Mouse (Mus musculus) stomach, postnatal 0 days (tissue): ENCODE results near the gene Nod2. TPM values are rescaled to one million over a fixed set of nuclear protein-coding genes. Genes with fewer than 3 reads are reported as not detected.
A peak's percentile ranks its signal among the peaks of the same experiment; 100 is the strongest.

Experiments
- ATAC-seq: fragments of 200-750 bp; cut with Nextera tagmentation; 2 replicates; pipeline ENCODE4 v1.8.0; 2017; ENCODE audit not compliant: low FRiP score, low TSS enrichment
- DNase-seq: peaks from one replicate; pipeline ENCODE4 v3.0.0-alpha.2; 2016; ENCODE audit warnings: low spot score
- H3K27ac ChIP-seq: fragments of 300-500 bp; sonication (generic); replicated peaks from 2 replicates; pipeline ENCODE4 v1.5.1; 2014; ENCODE audit warnings: mild to moderate bottlenecking, control low read depth
- H3K27me3 ChIP-seq: fragments of 300-500 bp; sonication (generic); 2 replicates; pipeline ENCODE4 v1.6.1; 2014; ENCODE audit warnings: low read length; ENCODE audit not compliant: control insufficient read depth, insufficient read depth
- H3K36me3 ChIP-seq: fragments of 300-500 bp; sonication (generic); 2 replicates; pipeline ENCODE4 v1.6.1; 2014; ENCODE audit warnings: low read length, mixed read lengths; ENCODE audit not compliant: control insufficient read depth, insufficient read depth
- H3K4me1 ChIP-seq: fragments of 300-500 bp; sonication (generic); replicated peaks from 2 replicates; pipeline ENCODE4 v1.6.1; 2014; ENCODE audit warnings: antibody characterized with exemption; ENCODE audit not compliant: control insufficient read depth, insufficient read depth
- H3K4me2 ChIP-seq: fragments of 300-500 bp; sonication (generic); replicated peaks from 2 replicates; pipeline ENCODE4 v1.6.1; 2014; ENCODE audit warnings: low read depth, mild to moderate bottlenecking, control low read depth, moderate library complexity
- H3K4me3 ChIP-seq: fragments of 300-500 bp; sonication (generic); 2 replicates; pipeline ENCODE4 v1.5.1; 2014; ENCODE audit warnings: low read depth, low read length, control low read depth
- H3K9ac ChIP-seq: fragments of 300-500 bp; sonication (generic); 2 replicates; pipeline ENCODE4 v1.6.1; 2014; ENCODE audit warnings: mild to moderate bottlenecking, low read length, control low read depth, mixed read lengths
- H3K9me3 ChIP-seq: fragments of 300-500 bp; sonication (generic); 2 replicates; pipeline ENCODE4 v1.6.1; 2016; ENCODE audit warnings: low read length; ENCODE audit not compliant: control insufficient read depth
- CTCF ChIP-seq: IDR thresholded peaks from 2 replicates; pipeline ENCODE4 v1.5.1; 2016; ENCODE audit warnings: antibody characterized with exemption, low read depth, mild to moderate bottlenecking, moderate library complexity
- EP300 ChIP-seq: optimal IDR thresholded peaks from 2 replicates; pipeline ENCODE3; 2016; ENCODE audit warnings: antibody characterized with exemption
- WGBS: fragments of 180-500 bp; shearing (Covaris S2); extraction: QIAGEN DNeasy Blood & Tissue Kit; methylation state at CpG from one replicate; pipeline ENCODE4 v1.1.7; 2014; 5-methylcytosine and 5-hydroxymethylcytosine counted together
- polyA plus RNA-seq: library from polyadenylated mRNA; unstranded; fragments of >200 nt; fragmentation: Nextera tagmentation; extraction: Ambion mirVana; gene quantifications from 2 replicates; pipeline ENCODE4 v1.2.1, GENCODE M21; 2015

The Nod2 gene
- polyA plus RNA-seq, 1 experiment from 2014 or later, result 0.12 TPM

DNA sequence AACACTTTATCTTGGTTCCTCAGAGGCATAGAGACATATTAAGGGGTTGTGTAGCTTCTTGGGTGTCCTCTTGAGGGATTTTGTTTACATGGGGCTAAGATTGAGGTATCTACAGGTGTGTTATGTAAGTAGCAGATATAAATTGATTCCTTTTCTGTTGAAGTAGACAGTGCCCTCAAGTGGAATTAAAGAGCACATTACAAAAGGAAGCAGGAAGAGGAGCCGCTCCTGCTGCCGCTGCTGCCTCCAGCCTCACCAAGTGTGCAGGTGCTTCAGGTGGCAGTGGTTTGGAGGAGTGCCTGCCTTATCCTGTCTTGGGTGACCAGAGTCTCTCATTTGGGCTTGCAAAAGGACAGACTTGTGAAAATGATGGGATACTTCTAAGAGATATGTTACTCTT, 54.5 kb downstream of the Nod2 start:
- DNase-seq, result no peak
- TF ChIP-seq CTCF (peak; percentile 72), EP300 (no peak)
- H3K9me3 ChIP-seq, result no peaks in the 10 kb centered on the region
- ATAC-seq, result no peak
- H3K4me3 ChIP-seq, result no peak overlapping the region
- no peak overlapping the region for H3K9ac ChIP-seq
- 29% methylated on average over 2 of the region's 2 CpGs for whole genome bisulfite sequencing
- H3K4me2 ChIP-seq, result no peak overlapping the region
- no peak overlapping the region for H3K27ac ChIP-seq
- no peaks in the 10 kb centered on the region for H3K4me1 ChIP-seq
- H3K36me3 ChIP-seq, result no peaks in the 10 kb centered on the region
- H3K27me3 ChIP-seq, result no peaks in the 10 kb centered on the region

DNA sequence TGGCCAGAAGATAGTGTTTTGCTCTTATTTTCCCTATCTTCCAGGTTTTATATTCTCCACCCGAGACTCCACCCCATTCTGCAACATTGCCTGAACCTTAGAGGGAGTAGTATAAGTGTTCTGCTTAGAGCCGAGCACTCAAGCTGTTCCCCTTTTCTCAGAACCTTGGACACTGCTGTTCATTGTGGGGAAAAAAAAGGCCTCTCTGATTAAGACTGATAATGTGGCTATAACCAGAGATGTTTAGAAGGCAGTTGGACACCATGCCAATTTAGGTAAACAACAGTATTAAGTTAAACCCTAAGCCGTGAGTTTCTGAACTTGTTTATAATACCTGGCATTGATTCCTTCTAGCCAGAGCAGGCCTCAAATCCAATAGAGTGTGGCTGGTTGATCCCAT, 55.7 kb downstream of the Nod2 start:
- Histone ChIP-seq H3K36me3 (no peaks in the 10 kb centered on the region), H3K27ac (no peak overlapping the region), H3K9me3 (no peaks in the 10 kb centered on the region), H3K4me2 (no peak overlapping the region), H3K4me3 (no peak overlapping the region), H3K4me1 (no peaks in the 10 kb centered on the region), H3K9ac (no peak overlapping the region), H3K27me3 (no peaks in the 10 kb centered on the region)
- no peak for TF ChIP-seq CTCF
- TF ChIP-seq EP300, result no peak
- ATAC-seq (no peak), DNase-seq (no peak)
- WGBS, result 77% methylated on average over 3 of the region's 3 CpGs

DNA sequence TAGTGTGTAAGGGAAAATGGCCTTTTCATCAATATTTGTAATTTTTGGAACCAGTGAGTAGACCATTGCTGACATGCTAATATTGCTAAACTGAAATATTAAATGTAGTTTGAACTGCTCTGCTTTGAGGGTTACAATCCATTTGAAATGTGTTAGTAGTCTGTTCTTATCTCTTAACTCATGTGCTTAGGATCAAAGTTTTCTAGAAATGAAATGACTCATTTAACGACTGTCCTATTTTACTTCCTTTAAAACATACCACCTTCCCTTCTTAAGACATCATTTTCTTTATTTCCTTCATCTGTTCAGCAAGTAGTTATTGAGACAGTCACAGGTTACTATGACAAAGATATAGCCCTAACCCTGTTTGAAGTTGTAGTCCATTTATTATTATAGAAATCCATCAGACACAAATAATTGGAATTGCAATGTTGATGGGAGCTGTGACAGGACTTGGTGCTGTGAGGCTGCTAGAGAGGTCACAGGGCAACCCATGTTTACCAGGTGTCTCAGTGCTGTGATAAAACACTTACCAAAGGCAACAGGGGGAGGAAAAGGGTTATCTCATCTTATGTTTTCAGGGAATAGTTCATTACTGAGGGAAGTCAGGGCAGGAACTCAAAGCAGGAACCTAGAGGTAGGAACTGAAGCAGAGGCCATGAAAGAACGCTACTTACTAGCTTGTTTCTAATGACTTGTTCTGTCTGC, 76.3 kb downstream of the Nod2 start:
- H3K27ac ChIP-seq, result no peak overlapping the region
- H3K4me2 ChIP-seq, result no peak overlapping the region
- TF ChIP-seq CTCF, result no peak
- no peak for TF ChIP-seq EP300
- WGBS, result 87% methylated on average over 2 of the region's 2 CpGs
- no peaks in the 10 kb centered on the region for H3K4me1 ChIP-seq
- DNase-seq (no peak), ATAC-seq (no peak)
- H3K9ac ChIP-seq, result no peak overlapping the region
- no peaks in the 10 kb centered on the region for H3K27me3 ChIP-seq
- H3K9me3 ChIP-seq, result no peaks in the 10 kb centered on the region
- H3K4me3 ChIP-seq, result no peak overlapping the region
- H3K36me3 ChIP-seq, result peaks cover 4% of the 10 kb centered on the region

Other genes starting within 250 kb of the Nod2 start
- 57.4 and 58.8 TPM in 2 replicates for gene Nkd1, start 126.0 kb upstream of the Nod2 start, polyA plus RNA-seq
- 2.0 and 2.1 TPM in 2 replicates for gene Snx20, start 11.2 kb upstream of the Nod2 start, polyA plus RNA-seq
- 6.9 and 7.4 TPM in 2 replicates for gene Cyld, start 49.7 kb downstream of the Nod2 start, polyA plus RNA-seq